Mouse (Mus musculus) hindbrain, embryonic 11.5 days (tissue): ENCODE results near the gene Pink1. TPM values are rescaled to one million over a fixed set of nuclear protein-coding genes. Genes with fewer than 3 reads are reported as not detected.

Experiments
- ATAC-seq: fragments of 200-750 bp; cut with Nextera tagmentation; 2 replicates; pipeline ENCODE4 v1.8.0; 2017; ENCODE audit warnings: mild to moderate bottlenecking, moderate TSS enrichment, moderate library complexity; ENCODE audit not compliant: low FRiP score
- DNase-seq: peaks from one replicate; pipeline ENCODE4 v3.0.0-alpha.2; 2015; ENCODE audit warnings: low spot score
- H3K27ac ChIP-seq: fragments of 300-500 bp; sonication (generic); 2 replicates; pipeline ENCODE4 v1.5.1; 2014; ENCODE audit warnings: mild to moderate bottlenecking, low read depth, low read length
- H3K27me3 ChIP-seq: fragments of 300-500 bp; sonication (generic); 2 replicates; pipeline ENCODE4 v1.6.1; 2014; ENCODE audit warnings: mild to moderate bottlenecking, low read length, moderate library complexity, mixed read lengths; ENCODE audit not compliant: control insufficient read depth, insufficient read depth
- H3K36me3 ChIP-seq: fragments of 300-500 bp; sonication (generic); 2 replicates; pipeline ENCODE4 v1.6.1; 2014; ENCODE audit warnings: mild to moderate bottlenecking, low read length, moderate library complexity, mixed read lengths; ENCODE audit not compliant: control insufficient read depth, insufficient read depth
- H3K4me1 ChIP-seq: fragments of 300-500 bp; sonication (generic); replicated peaks from 2 replicates; pipeline ENCODE4 v1.6.1; 2014; ENCODE audit warnings: low read length, mixed read lengths; ENCODE audit not compliant: control insufficient read depth, insufficient read depth
- H3K4me2 ChIP-seq: fragments of 300-500 bp; sonication (generic); replicated peaks from 2 replicates; pipeline ENCODE4 v1.6.1; 2014; ENCODE audit warnings: mild to moderate bottlenecking, low read depth, low read length
- H3K4me3 ChIP-seq: fragments of 300-500 bp; sonication (generic); 2 replicates; pipeline ENCODE4 v1.5.1; 2014; ENCODE audit warnings: low read depth, low read length
- H3K9ac ChIP-seq: fragments of 300-500 bp; sonication (generic); 2 replicates; pipeline ENCODE4 v1.6.1; 2014; ENCODE audit warnings: low read depth, low read length
- H3K9me3 ChIP-seq: fragments of 300-500 bp; sonication (generic); 2 replicates; pipeline ENCODE4 v1.6.1; 2016; ENCODE audit warnings: low read length; ENCODE audit not compliant: control insufficient read depth
- WGBS: fragments of 180-500 bp; shearing (Covaris S2); extraction: QIAGEN DNeasy Blood & Tissue Kit; methylation state at CpG from one replicate; pipeline ENCODE4 v1.1.7; 2014; 5-methylcytosine and 5-hydroxymethylcytosine counted together
- polyA plus RNA-seq: library from polyadenylated mRNA; unstranded; fragments of >200 nt; fragmentation: Nextera tagmentation; extraction: Ambion mirVana; gene quantifications from 2 replicates; pipeline ENCODE4 v1.2.1, GENCODE M21; 2014

The Pink1 gene
- polyA plus RNA-seq, 1 experiment from 2014 or later: 19.9 TPM

DNA sequence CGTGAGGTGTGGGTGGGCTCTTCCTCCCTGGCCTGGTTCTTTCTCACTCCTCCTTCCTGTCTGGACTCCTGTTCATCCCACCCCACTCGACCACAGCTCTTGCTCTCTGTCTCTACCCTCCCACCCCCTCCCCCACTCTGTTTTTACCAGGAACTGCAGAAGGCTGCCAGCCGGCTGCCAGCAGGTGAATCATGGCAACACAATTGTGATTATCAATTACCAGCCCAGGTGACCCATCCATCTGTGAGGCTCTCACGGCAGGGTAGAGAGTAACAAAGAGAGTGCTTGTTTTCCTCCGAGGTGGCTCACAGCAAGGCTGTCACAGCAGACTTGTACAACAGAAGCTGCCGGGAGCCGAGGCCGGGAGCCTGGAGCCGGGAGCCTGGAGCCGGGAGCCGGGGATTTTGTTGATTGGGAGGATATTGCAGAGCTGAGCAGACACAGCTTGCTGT is 35.3 kb upstream of the Pink1 start:
- Histone ChIP-seq H3K4me3 (no peak overlapping the region), H3K27me3 (no peaks in the 10 kb centered on the region), H3K36me3 (no peaks in the 10 kb centered on the region), H3K4me1 (no peaks in the 10 kb centered on the region), H3K4me2 (peak overlapping the region; percentile 15; the same call in 1 of the 2 replicates), H3K9ac (0 out of 2 replicates have a peak overlapping the region, but pooled peaks have one; percentile 21), H3K27ac (no peak overlapping the region), H3K9me3 (no peaks in the 10 kb centered on the region)
- ATAC-seq: no peak
- WGBS: 7% methylated on average over 11 of the region's 11 CpGs
- peak; percentile 36 for DNase-seq

DNA sequence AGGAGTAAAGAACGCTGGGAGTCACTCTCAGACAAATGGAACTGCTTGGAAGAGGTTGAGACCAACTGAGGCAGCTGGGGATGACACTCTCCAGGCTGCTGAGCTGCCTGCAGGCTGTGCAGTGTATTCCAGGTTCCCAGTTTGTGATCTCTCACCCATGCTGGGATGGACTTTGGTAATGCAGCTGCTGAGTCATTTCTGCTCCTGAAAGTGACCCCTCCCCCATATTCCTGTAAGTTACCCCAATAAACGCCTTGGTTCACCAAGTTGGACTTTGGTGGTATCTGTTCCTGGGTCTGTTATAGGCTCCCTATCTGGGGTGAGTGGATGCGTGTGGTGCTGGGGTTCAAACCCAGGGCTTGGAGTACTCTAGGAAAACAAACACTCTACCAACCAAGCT is 32.1 kb upstream of the Pink1 start:
- Histone ChIP-seq H3K4me3 (no peak overlapping the region), H3K4me1 (no peaks in the 10 kb centered on the region), H3K4me2 (no peak overlapping the region), H3K36me3 (no peaks in the 10 kb centered on the region), H3K9me3 (no peaks in the 10 kb centered on the region), H3K27ac (no peak overlapping the region), H3K9ac (no peak overlapping the region), H3K27me3 (no peaks in the 10 kb centered on the region)
- ATAC-seq (no peak), DNase-seq (no peak)
- WGBS: 78% methylated on average over 3 of the region's 3 CpGs

DNA sequence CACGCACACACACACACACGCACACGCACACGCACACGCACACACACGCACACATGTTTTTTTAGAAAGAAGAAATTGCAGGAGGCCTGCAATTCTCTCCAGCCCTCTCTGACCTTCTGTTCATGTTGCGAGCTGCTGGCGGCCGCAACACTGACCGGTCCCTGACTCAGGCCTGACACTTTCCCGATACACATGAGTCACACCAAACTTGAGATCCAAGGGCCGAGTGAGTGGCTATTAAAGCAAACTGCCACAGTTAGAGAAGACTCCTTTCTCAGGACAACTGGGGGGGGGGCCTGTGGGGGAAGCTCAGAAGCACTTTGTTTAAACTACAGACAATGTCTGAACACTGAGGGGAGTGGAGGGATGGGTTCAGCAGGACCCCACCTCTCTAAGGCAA is 30.4 kb upstream of the Pink1 start:
- no peak for ATAC-seq
- Histone ChIP-seq H3K9me3 (no peaks in the 10 kb centered on the region), H3K27me3 (no peaks in the 10 kb centered on the region), H3K9ac (no peak overlapping the region), H3K4me1 (no peaks in the 10 kb centered on the region), H3K36me3 (no peaks in the 10 kb centered on the region), H3K4me2 (no peak overlapping the region), H3K4me3 (no peak overlapping the region), H3K27ac (no peak overlapping the region)
- no peak for DNase-seq
- 95% methylated on average over 12 of the region's 12 CpGs for whole genome bisulfite sequencing

DNA sequence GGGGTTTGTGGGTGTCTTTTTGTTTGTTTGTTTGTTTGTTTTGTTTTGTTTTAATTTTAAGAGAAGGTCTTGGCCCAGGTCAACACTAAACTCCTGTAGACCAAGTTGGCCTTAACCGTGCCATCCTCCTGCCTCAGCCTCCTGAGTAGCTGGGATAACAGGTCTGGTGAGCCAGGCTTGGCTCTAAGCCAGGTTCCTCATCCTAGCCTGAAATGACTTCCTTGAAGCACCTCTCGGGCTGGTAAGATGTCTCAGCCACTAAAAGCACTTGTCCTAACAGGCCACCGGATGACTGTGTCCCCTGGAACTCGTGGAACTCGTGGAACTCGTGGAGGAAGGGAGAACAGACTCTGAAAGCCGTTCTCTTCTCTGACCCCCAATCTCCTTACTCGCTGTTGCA is 30.0 kb upstream of the Pink1 start:
- no peak for DNase-seq
- no peaks in the 10 kb centered on the region for H3K27me3 ChIP-seq
- no peaks in the 10 kb centered on the region for H3K9me3 ChIP-seq
- WGBS: 81% methylated on average over 8 of the region's 8 CpGs
- no peaks in the 10 kb centered on the region for H3K36me3 ChIP-seq
- H3K4me3 ChIP-seq: no peak overlapping the region
- H3K27ac ChIP-seq: no peak overlapping the region
- no peaks in the 10 kb centered on the region for H3K4me1 ChIP-seq
- H3K4me2 ChIP-seq: no peak overlapping the region
- ATAC-seq: no peak
- no peak overlapping the region for H3K9ac ChIP-seq

GRCm38 (mm10) chr4:138355496-138355895 is 29.4 kb upstream of the Pink1 start:
- H3K9me3 ChIP-seq: no peaks in the 10 kb centered on the region
- H3K4me2 ChIP-seq: no peak overlapping the region
- no peak for DNase-seq
- no peaks in the 10 kb centered on the region for H3K36me3 ChIP-seq
- H3K4me3 ChIP-seq: no peak overlapping the region
- no peaks in the 10 kb centered on the region for H3K4me1 ChIP-seq
- no peaks in the 10 kb centered on the region for H3K27me3 ChIP-seq
- no peak for ATAC-seq
- WGBS: 96% methylated on average over 2 of the region's 2 CpGs
- H3K9ac ChIP-seq: no peak overlapping the region
- no peak overlapping the region for H3K27ac ChIP-seq

GRCm38 (mm10) chr4:138353438-138354171 is 27.5 kb upstream of the Pink1 start:
- 86% methylated on average over 10 of the region's 10 CpGs for WGBS
- ATAC-seq (no peak), DNase-seq (no peak)
- Histone ChIP-seq H3K27ac (no peak overlapping the region), H3K9me3 (no peaks in the 10 kb centered on the region), H3K4me2 (no peak overlapping the region), H3K36me3 (no peaks in the 10 kb centered on the region), H3K4me1 (no peaks in the 10 kb centered on the region), H3K9ac (no peak overlapping the region), H3K27me3 (no peaks in the 10 kb centered on the region), H3K4me3 (no peak overlapping the region)

DNA sequence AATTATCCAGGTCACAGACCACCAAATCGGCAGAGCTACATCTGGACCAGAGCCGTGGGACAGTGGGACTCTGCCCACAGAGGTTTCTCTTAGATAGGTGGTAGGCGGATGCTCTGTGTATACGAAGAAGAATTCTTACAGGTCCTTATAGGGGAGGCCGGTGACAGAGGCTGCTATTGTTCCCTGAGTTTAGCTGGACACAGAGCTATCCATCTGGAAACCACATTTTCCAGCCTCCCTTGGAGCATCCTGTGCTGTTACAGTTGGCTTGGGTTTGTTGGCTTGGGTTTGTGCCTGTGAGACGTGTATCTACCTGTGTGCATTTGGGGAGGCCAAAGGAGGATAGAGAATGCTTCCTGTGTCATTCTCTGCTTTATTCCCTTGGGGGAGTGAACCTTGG is 26.6 kb upstream of the Pink1 start:
- ATAC-seq (no peak), DNase-seq (no peak)
- H3K36me3 ChIP-seq: no peaks in the 10 kb centered on the region
- H3K27ac ChIP-seq: no peak overlapping the region
- no peaks in the 10 kb centered on the region for H3K27me3 ChIP-seq
- no peak overlapping the region for H3K9ac ChIP-seq
- WGBS: 84% methylated on average over 6 of the region's 6 CpGs
- H3K4me2 ChIP-seq: no peak overlapping the region
- no peaks in the 10 kb centered on the region for H3K4me1 ChIP-seq
- no peaks in the 10 kb centered on the region for H3K9me3 ChIP-seq
- no peak overlapping the region for H3K4me3 ChIP-seq

GRCm38 (mm10) chr4:138351821-138352220 is 25.7 kb upstream of the Pink1 start:
- WGBS: 91% methylated on average over 5 of the region's 5 CpGs
- no peak overlapping the region for H3K9ac ChIP-seq
- no peak for DNase-seq
- H3K27ac ChIP-seq: no peak overlapping the region
- H3K27me3 ChIP-seq: no peaks in the 10 kb centered on the region
- no peak overlapping the region for H3K4me3 ChIP-seq
- no peaks in the 10 kb centered on the region for H3K9me3 ChIP-seq
- H3K4me1 ChIP-seq: no peaks in the 10 kb centered on the region
- H3K36me3 ChIP-seq: no peaks in the 10 kb centered on the region
- ATAC-seq: no peak
- H3K4me2 ChIP-seq: no peak overlapping the region

DNA sequence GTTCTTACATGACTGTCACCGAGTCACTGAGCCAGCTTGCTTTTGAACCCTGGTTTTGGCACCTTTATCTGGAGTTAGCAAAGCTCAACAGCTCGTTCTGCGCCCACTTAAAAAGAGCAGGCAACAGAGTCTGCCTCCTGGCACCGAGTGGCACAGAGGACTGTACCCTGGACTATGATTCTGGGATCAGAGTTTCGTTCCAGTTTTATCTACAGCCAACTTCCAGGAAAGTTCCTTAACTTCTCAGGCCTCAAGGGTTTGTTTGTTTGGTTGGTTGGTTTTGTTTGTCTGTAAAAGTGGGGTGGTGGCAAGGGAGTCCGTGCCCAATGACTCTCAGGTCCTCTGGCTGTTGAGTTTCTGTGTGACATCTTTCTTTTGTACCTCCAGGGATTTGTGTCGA is 22.6 kb upstream of the Pink1 start:
- H3K4me1 ChIP-seq: no peaks in the 10 kb centered on the region
- H3K36me3 ChIP-seq: no peaks in the 10 kb centered on the region
- H3K27ac ChIP-seq: no peak overlapping the region
- ATAC-seq (no peak), DNase-seq (no peak)
- no peak overlapping the region for H3K9ac ChIP-seq
- 86% methylated on average over 7 of the region's 7 CpGs for WGBS
- no peaks in the 10 kb centered on the region for H3K9me3 ChIP-seq
- no peak overlapping the region for H3K4me3 ChIP-seq
- H3K4me2 ChIP-seq: no peak overlapping the region
- no peaks in the 10 kb centered on the region for H3K27me3 ChIP-seq
